Mouse (Mus musculus) heart, postnatal 0 days (tissue): ENCODE measurements around the gene Gsk3a.

Experiments used
- CTCF ChIP-seq: IDR thresholded peaks from 2 replicates; pipeline ENCODE4 v1.5.1; 2016; ENCODE audit warnings: antibody characterized with exemption, control low read depth, low read depth
- EP300 ChIP-seq: IDR thresholded peaks from 2 replicates; pipeline ENCODE4 v1.6.1; 2016; ENCODE audit warnings: antibody characterized with exemption, low read depth

GRCm38 (mm10) chr7:25284171-25284570 is 46.5 kb upstream of the Gsk3a start:
- TF ChIP-seq CTCF (no peak), EP300 (no peak)
